Mouse (Mus musculus): Measurements from ENCODE around the gene Hsd17b13. TPM values are rescaled to one million over a fixed set of nuclear protein-coding genes. Genes with fewer than 3 reads are reported as not detected.

The Hsd17b13 gene
- polyA plus RNA-seq, 1 experiment, result 5.7 TPM

DNA sequence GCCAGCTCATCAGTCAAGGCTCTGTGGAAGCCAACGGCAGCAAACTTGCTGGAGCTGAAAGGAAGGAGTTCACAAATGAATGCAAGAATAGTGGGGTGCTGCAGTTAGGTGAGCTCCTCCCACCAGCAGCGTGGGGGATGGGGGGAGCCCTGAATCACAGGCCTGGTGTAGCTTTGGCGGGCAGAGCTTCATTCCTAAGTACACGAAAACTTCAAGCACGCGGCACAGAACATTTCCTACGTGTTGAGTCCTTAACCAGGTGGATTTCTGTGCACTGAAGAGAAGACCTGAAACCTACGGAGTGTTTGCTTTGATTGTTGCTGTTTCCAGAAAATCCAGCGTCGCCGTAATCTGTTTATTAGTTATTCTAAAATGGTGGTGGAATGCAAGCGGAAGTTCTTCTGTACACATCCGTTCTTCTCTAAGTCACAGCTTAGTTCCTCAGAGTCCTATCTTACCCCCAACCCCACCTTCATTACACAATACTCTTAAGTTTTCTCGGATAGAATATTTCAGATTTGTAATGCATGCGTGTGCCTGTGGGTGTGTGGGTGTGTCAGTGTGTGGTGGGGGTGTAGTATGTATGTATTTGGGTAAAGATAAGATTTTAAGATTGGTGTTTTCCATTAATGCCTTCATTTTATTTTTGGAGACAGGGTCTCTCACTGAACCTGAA, 26.2 kb upstream of the Hsd17b13 start:
- Histone ChIP-seq H3K27ac (ENCODE audit: insufficient read depth, low read depth, low read length) (no peak overlapping the region), H3K36me3 (ENCODE audit: control insufficient read depth, insufficient read depth, low read length) (peaks cover 54% of the 10 kb centered on the region), H3K4me3 (ENCODE audit: low read depth, low read length) (no peak overlapping the region), H3K4me1 (ENCODE audit: control insufficient read depth, insufficient read depth, insufficient read length, low read length) (no peaks in the 10 kb centered on the region), H3K27me3 (ENCODE audit: control insufficient read depth, insufficient read depth, low read length) (no peaks in the 10 kb centered on the region)
- 71% methylated on average over 15 of the region's 15 CpGs for WGBS
- no peak for TF ChIP-seq CTCF (IDR thresholded peaks at IDR 0.05; ENCODE audit: extremely low read depth, insufficient read length, insufficient replicate concordance, low read depth, low read length)
- no peak for TF ChIP-seq POLR2A (IDR thresholded peaks at IDR 0.05; ENCODE audit: low read depth, low read length)

GRCm38 (mm10) chr5:104002549-104003255, 25.5 kb upstream of the Hsd17b13 start:
- peaks cover 2% of the 10 kb centered on the region; the same call in 1 of the 2 replicates for H3K4me1 ChIP-seq (ENCODE audit: control insufficient read depth, insufficient read depth, insufficient read length, low read length)
- no peaks in the 10 kb centered on the region for H3K27me3 ChIP-seq (ENCODE audit: control insufficient read depth, insufficient read depth, low read length)
- peaks cover 49% of the 10 kb centered on the region for H3K36me3 ChIP-seq (ENCODE audit: control insufficient read depth, insufficient read depth, low read length)
- no peak for TF ChIP-seq CTCF (IDR thresholded peaks at IDR 0.05; ENCODE audit: extremely low read depth, insufficient read length, insufficient replicate concordance, low read depth, low read length)
- TF ChIP-seq POLR2A (IDR thresholded peaks at IDR 0.05; ENCODE audit: low read depth, low read length), result no peak
- H3K4me3 ChIP-seq (ENCODE audit: low read depth, low read length), result no peak overlapping the region
- no peak overlapping the region for H3K27ac ChIP-seq (ENCODE audit: insufficient read depth, low read depth, low read length)
- 66% methylated on average over 18 of the region's 18 CpGs for WGBS

DNA sequence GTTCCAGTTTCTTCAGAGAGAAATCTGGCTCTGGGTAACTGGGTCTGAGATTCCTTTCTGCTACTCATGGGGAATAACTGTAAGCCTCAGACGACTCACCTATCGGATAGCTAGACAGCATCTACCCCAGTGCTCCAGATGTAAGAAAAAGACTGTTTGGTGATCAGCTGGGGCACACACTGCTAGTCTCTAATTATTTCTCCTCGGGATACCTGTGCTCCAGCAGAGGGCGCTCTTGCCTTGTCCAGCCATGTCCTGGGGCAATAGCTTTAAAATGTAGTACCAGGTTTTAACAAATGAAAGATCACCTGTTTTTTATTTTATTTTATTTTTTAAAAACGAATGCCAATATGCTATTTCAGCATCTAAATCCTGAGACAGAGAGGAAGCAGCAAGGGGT, 22.5 kb upstream of the Hsd17b13 start:
- Histone ChIP-seq H3K27me3 (ENCODE audit: control insufficient read depth, insufficient read depth, low read length) (no peaks in the 10 kb centered on the region), H3K36me3 (ENCODE audit: control insufficient read depth, insufficient read depth, low read length) (peaks cover 29% of the 10 kb centered on the region), H3K4me1 (ENCODE audit: control insufficient read depth, insufficient read depth, insufficient read length, low read length) (peaks cover 2% of the 10 kb centered on the region; the same call in 1 of the 2 replicates), H3K27ac (ENCODE audit: insufficient read depth, low read depth, low read length) (no peak overlapping the region), H3K4me3 (ENCODE audit: low read depth, low read length) (no peak overlapping the region)
- TF ChIP-seq POLR2A (IDR thresholded peaks at IDR 0.05; ENCODE audit: low read depth, low read length) (no peak), CTCF (IDR thresholded peaks at IDR 0.05; ENCODE audit: extremely low read depth, insufficient read length, insufficient replicate concordance, low read depth, low read length) (peak; percentile 96; the same call in 1 of the 2 replicates)
- WGBS, result 4% methylated on average over 5 of the region's 5 CpGs

- 19% methylated on average over 5 of the region's 5 CpGs for WGBS
- H3K4me3 ChIP-seq (ENCODE audit: low read depth, low read length), result no peak overlapping the region
Observed at GRCm38 (mm10) chr5:103998739-103999138, 21.5 kb upstream of the Hsd17b13 start.

DNA sequence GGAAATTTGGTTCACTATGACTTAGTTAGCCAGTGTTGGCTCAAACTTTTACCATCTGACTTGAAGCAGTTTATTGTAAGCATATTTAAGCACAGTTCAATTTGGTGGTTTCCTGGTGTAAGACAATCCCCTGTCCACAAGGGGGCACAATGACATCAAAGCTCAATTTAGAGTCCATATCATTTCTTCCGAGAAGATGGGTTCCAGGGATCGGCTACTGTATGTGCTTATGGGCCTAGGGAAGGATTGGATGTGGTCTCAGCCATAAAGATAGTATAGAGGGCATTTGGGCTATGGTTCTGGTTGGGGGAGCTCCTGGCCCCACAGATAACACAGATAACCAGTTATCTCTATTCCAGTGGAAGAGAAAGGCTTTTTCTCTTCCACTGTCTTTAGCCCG, 18.0 kb upstream of the Hsd17b13 start:
- 53% methylated on average over 3 of the region's 3 CpGs for WGBS
- Histone ChIP-seq H3K4me1 (ENCODE audit: control insufficient read depth, insufficient read depth, insufficient read length, low read length) (peaks cover 2% of the 10 kb centered on the region; the same call in 1 of the 2 replicates), H3K27me3 (ENCODE audit: control insufficient read depth, insufficient read depth, low read length) (no peaks in the 10 kb centered on the region), H3K4me3 (ENCODE audit: low read depth, low read length) (no peak overlapping the region), H3K27ac (ENCODE audit: insufficient read depth, low read depth, low read length) (no peak overlapping the region), H3K36me3 (ENCODE audit: control insufficient read depth, insufficient read depth, low read length) (peaks cover 18% of the 10 kb centered on the region)
- TF ChIP-seq POLR2A (IDR thresholded peaks at IDR 0.05; ENCODE audit: low read depth, low read length) (no peak), CTCF (IDR thresholded peaks at IDR 0.05; ENCODE audit: extremely low read depth, insufficient read length, insufficient replicate concordance, low read depth, low read length) (peak; percentile 30; the same call in 1 of the 2 replicates)

More at GRCm38 (mm10) chr5:103998739-103999138, 21.5 kb upstream of the Hsd17b13 start:
- peaks cover 2% of the 10 kb centered on the region; the same call in 1 of the 2 replicates for H3K4me1 ChIP-seq (ENCODE audit: control insufficient read depth, insufficient read depth, insufficient read length, low read length)
- TF ChIP-seq CTCF (IDR thresholded peaks at IDR 0.05; ENCODE audit: extremely low read depth, insufficient read length, insufficient replicate concordance, low read depth, low read length), result no peak
- no peak for TF ChIP-seq POLR2A (IDR thresholded peaks at IDR 0.05; ENCODE audit: low read depth, low read length)
- H3K27ac ChIP-seq (ENCODE audit: insufficient read depth, low read depth, low read length), result no peak overlapping the region
- no peaks in the 10 kb centered on the region for H3K27me3 ChIP-seq (ENCODE audit: control insufficient read depth, insufficient read depth, low read length)
- H3K36me3 ChIP-seq (ENCODE audit: control insufficient read depth, insufficient read depth, low read length), result peaks cover 26% of the 10 kb centered on the region

DNA sequence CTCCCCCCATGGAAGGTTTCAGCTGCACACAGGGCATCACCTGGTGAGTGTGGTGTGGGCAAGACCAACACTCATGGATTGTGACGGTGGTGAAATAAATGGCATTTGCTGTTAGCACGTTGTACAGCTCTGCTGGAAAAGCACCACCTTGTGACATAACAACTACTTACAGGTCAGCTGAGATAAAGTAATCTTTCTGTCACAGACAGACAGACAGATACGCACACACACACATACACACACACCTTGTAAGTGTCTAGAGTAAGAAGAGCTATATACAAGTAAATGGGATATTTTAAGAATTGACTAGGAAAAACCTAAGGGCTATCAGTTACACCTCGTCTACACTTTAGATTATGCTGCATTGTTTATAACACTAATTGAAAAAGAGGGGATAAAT, 17.5 kb upstream of the Hsd17b13 start:
- no peak overlapping the region for H3K4me3 ChIP-seq (ENCODE audit: low read depth, low read length)
- H3K27me3 ChIP-seq (ENCODE audit: control insufficient read depth, insufficient read depth, low read length), result no peaks in the 10 kb centered on the region
- H3K36me3 ChIP-seq (ENCODE audit: control insufficient read depth, insufficient read depth, low read length), result peaks cover 20% of the 10 kb centered on the region
- TF ChIP-seq CTCF (IDR thresholded peaks at IDR 0.05; ENCODE audit: extremely low read depth, insufficient read length, insufficient replicate concordance, low read depth, low read length), result no peak
- TF ChIP-seq POLR2A (IDR thresholded peaks at IDR 0.05; ENCODE audit: low read depth, low read length), result no peak
- peaks cover 2% of the 10 kb centered on the region; the same call in 1 of the 2 replicates for H3K4me1 ChIP-seq (ENCODE audit: control insufficient read depth, insufficient read depth, insufficient read length, low read length)
- WGBS, result 92% methylated on average over 4 of the region's 4 CpGs
- H3K27ac ChIP-seq (ENCODE audit: insufficient read depth, low read depth, low read length), result no peak overlapping the region

DNA sequence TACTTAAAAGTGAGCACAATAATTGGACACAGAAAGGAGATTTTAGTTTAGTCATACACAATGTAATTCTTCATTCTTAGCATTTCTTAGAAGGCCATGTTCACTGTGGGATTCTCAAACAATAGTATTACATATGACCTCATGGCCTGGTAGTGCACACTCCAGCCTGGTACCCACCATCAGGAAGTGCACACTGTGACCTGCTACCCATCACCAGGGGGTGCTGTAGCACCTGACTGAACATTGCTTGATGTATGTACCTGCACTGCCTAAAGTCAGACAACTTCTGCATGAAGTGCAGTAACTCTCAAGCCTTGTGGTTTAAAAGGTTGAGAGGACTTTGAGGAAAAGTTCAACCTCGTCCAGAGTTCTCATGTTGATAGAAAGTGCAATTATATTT, 16.4 kb upstream of the Hsd17b13 start:
- H3K27me3 ChIP-seq (ENCODE audit: control insufficient read depth, insufficient read depth, low read length), result no peaks in the 10 kb centered on the region
- no peak overlapping the region for H3K27ac ChIP-seq (ENCODE audit: insufficient read depth, low read depth, low read length)
- no peak overlapping the region for H3K4me3 ChIP-seq (ENCODE audit: low read depth, low read length)
- peaks cover 2% of the 10 kb centered on the region; the same call in 1 of the 2 replicates for H3K4me1 ChIP-seq (ENCODE audit: control insufficient read depth, insufficient read depth, insufficient read length, low read length)
- TF ChIP-seq CTCF (IDR thresholded peaks at IDR 0.05; ENCODE audit: extremely low read depth, insufficient read length, insufficient replicate concordance, low read depth, low read length) (peak; percentile 40; the same call in 1 of the 2 replicates), POLR2A (IDR thresholded peaks at IDR 0.05; ENCODE audit: low read depth, low read length) (no peak)
- WGBS, result 82% methylated on average over 1 of the region's 1 CpGs
- H3K36me3 ChIP-seq (ENCODE audit: control insufficient read depth, insufficient read depth, low read length), result peaks cover 29% of the 10 kb centered on the region

Measured in small intestine, adult 2 months (tissue).